Mouse (Mus musculus) forebrain, embryonic 11.5 days (tissue): ENCODE results near the gene Cd101. TPM values are rescaled to one million over a fixed set of nuclear protein-coding genes. Genes with fewer than 3 reads are reported as not detected.

ENCODE experiments used
- ATAC-seq: fragments of 200-750 bp; cut with Nextera tagmentation; replicated peaks from 2 replicates; pipeline ENCODE4 v1.8.0; 2017; ENCODE audit warnings: moderate TSS enrichment; ENCODE audit not compliant: low FRiP score
- DNase-seq: peaks from one replicate; pipeline ENCODE4 v3.0.0-alpha.2; 2017; ENCODE audit warnings: low spot score
- H3K27ac ChIP-seq: fragments of 300-500 bp; sonication (generic); 2 replicates; pipeline ENCODE4 v1.5.1; 2014; ENCODE audit warnings: low read depth, low read length
- H3K27me3 ChIP-seq: fragments of 300-500 bp; sonication (generic); 2 replicates; pipeline ENCODE4 v1.6.1; 2014; ENCODE audit warnings: mild to moderate bottlenecking, low read length, mixed read lengths; ENCODE audit not compliant: control insufficient read depth, insufficient read depth
- H3K36me3 ChIP-seq: fragments of 300-500 bp; sonication (generic); 2 replicates; pipeline ENCODE4 v1.6.1; 2014; ENCODE audit warnings: mild to moderate bottlenecking, low read length, moderate library complexity, mixed read lengths; ENCODE audit not compliant: control insufficient read depth, insufficient read depth
- H3K4me1 ChIP-seq: fragments of 300-500 bp; sonication (generic); replicated peaks from 2 replicates; pipeline ENCODE4 v1.6.1; 2014; ENCODE audit warnings: low read length, mixed read lengths; ENCODE audit not compliant: control insufficient read depth, insufficient read depth
- H3K4me2 ChIP-seq: fragments of 300-500 bp; sonication (generic); 2 replicates; pipeline ENCODE4 v1.6.1; 2014; ENCODE audit warnings: low read depth, mild to moderate bottlenecking, low read length, moderate library complexity, mixed read lengths; ENCODE audit not compliant: severe bottlenecking
- H3K4me3 ChIP-seq: fragments of 300-500 bp; sonication (generic); 2 replicates; pipeline ENCODE4 v1.5.1; 2014; ENCODE audit warnings: low read depth, low read length
- H3K9ac ChIP-seq: fragments of 300-500 bp; sonication (generic); 2 replicates; pipeline ENCODE4 v1.6.1; 2014; ENCODE audit warnings: low read length
- H3K9me3 ChIP-seq: fragments of 300-500 bp; sonication (generic); 2 replicates; pipeline ENCODE4 v1.6.1; 2016; ENCODE audit warnings: low read length, mixed read lengths; ENCODE audit not compliant: control insufficient read depth
- WGBS: fragments of 180-500 bp; shearing (Covaris S2); extraction: QIAGEN DNeasy Blood & Tissue Kit; methylation state at CpG from one replicate; pipeline ENCODE4 v1.1.7; 2014; 5-methylcytosine and 5-hydroxymethylcytosine counted together
- polyA plus RNA-seq: library from polyadenylated mRNA; unstranded; fragments of >200 nt; fragmentation: Nextera tagmentation; extraction: Ambion mirVana; gene quantifications from 2 replicates; pipeline ENCODE4 v1.2.1, GENCODE M21; 2014

Cd101 gene
- polyA plus RNA-seq, 1 experiment from 2014 or later = 0.07 TPM

DNA sequence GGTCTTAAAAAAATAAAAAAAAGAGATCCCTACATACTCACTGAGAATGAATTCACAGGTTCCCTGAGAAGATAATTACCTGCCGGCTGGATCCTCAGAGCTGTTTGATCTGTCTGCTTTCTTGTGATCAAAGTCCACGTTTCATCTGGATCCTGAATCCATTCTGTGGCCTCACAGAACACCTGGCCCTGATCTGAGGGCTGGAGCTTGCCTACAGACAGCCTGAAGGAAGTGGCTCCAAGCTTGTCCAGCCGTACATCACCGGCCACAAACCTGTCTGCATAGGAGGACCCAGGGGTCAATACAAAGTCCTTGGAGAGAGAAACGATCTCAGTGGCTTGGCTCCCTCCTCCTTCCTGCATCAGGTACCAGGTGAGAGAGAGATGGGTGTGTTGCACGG lies 10.9 kb downstream of the Cd101 start:
- WGBS = 87% methylated on average over 6 of the region's 6 CpGs
- ATAC-seq = no peak

DNA sequence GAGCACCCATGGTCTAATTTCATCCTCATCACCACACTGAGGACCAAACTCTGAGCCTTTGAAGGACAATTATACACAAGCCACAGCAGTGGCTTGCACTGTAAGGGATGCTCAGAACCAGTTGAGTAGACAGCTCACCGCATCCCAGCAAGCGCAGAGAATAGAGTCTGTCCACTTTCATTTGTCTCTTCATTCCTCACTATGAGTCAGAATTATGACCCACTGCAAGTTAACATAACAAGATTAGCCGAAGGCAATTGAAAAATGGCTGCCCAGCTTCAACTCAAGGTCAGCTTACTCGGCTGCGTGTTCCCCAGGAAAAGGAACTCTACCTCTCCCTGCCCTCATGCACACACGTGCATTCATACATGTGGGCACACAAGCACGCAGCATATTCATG lies 13.3 kb downstream of the Cd101 start:
- Histone ChIP-seq H3K4me1 (peaks cover 3% of the 10 kb centered on the region; the same call in 1 of the 2 replicates), H3K9me3 (no peaks in the 10 kb centered on the region), H3K36me3 (no peaks in the 10 kb centered on the region), H3K27me3 (no peaks in the 10 kb centered on the region), H3K4me3 (no peak overlapping the region), H3K4me2 (no peak overlapping the region), H3K9ac (no peak overlapping the region), H3K27ac (no peak overlapping the region)
- 90% methylated on average over 7 of the region's 7 CpGs for WGBS
- no peak for DNase-seq
- ATAC-seq = no peak

More for the DNA sequence above, 10.9 kb downstream of the Cd101 start:
- Histone ChIP-seq H3K4me2 (no peak overlapping the region), H3K4me3 (no peak overlapping the region), H3K9ac (no peak overlapping the region), H3K36me3 (no peaks in the 10 kb centered on the region), H3K27ac (no peak overlapping the region), H3K27me3 (no peaks in the 10 kb centered on the region), H3K9me3 (no peaks in the 10 kb centered on the region), H3K4me1 (peaks cover 3% of the 10 kb centered on the region; the same call in 1 of the 2 replicates)
- DNase-seq = no peak

DNA sequence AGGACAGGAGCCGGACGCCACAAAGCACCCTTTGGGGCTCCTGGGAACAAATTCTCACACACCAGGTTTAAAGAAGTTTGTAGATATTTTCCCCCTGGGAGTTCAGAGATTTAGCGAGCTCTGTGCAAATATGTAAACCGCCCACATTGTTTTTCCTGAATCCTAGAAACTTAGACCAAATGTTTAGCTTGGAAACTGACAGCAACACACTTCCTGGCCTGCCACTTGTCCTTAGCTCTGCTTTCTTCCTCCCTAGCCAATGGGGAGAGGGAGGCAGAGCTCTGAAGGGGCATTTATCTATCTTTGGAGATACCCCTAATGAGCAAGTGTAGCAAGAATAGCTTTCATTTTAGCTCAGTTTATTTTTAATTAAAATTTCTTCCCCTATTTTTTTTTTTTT lies 14.1 kb downstream of the Cd101 start:
- no peak overlapping the region for H3K4me2 ChIP-seq
- H3K27me3 ChIP-seq = no peaks in the 10 kb centered on the region
- DNase-seq (no peak), ATAC-seq (no peak)
- 46% methylated on average over 4 of the region's 4 CpGs for WGBS
- no peaks in the 10 kb centered on the region for H3K9me3 ChIP-seq
- no peak overlapping the region for H3K27ac ChIP-seq
- no peaks in the 10 kb centered on the region for H3K36me3 ChIP-seq
- H3K4me1 ChIP-seq = peaks cover 3% of the 10 kb centered on the region; the same call in 1 of the 2 replicates
- H3K4me3 ChIP-seq = no peak overlapping the region
- no peak overlapping the region for H3K9ac ChIP-seq

DNA sequence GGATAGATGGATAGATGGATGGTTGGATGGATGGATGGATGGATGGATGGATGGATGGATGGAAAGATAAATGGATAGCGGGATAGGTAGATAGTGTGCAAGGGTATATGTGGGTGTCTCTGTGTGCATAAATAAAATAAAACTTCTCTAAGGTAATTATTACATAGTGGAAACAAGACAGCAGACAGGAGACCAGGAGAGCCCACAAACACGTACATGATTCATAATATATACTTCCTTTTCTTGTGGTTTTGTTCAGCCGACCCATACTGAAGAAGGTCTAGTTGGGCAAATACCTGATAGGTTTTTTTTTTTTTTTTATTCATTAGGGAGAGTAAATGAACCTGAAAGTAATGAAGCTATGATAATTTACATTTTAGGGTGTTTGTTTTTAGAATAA lies 15.8 kb downstream of the Cd101 start:
- Histone ChIP-seq H3K27me3 (no peaks in the 10 kb centered on the region), H3K27ac (no peak overlapping the region), H3K4me3 (no peak overlapping the region), H3K36me3 (no peaks in the 10 kb centered on the region), H3K9ac (no peak overlapping the region), H3K4me1 (peaks cover 3% of the 10 kb centered on the region; the same call in 1 of the 2 replicates), H3K4me2 (no peak overlapping the region), H3K9me3 (no peaks in the 10 kb centered on the region)
- WGBS = 82% methylated on average over 3 of the region's 3 CpGs
- no peak for DNase-seq
- no peak for ATAC-seq

DNA sequence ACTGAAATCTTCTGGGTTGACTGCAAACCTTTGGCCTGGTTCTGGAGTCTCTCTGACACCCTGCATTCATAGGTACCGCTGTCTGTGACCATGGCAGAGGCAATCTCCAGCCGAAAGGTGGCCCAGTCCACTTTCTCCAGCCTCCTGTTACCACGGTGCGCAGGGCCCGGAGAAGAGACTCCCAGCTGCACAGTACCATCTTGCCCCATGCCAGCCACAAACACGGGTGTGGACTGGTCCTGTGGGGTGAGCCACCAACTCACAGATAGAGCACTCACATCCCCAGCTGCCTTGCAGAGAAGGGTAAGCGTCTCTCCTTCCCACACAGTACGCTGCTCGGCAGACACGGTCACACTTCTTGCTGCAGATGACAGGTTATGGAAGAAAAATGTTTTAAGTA lies 16.4 kb downstream of the Cd101 start:
- no peak overlapping the region for H3K9ac ChIP-seq
- no peak for ATAC-seq
- no peak overlapping the region for H3K4me3 ChIP-seq
- no peak for DNase-seq
- no peaks in the 10 kb centered on the region for H3K9me3 ChIP-seq
- H3K27me3 ChIP-seq = no peaks in the 10 kb centered on the region
- no peaks in the 10 kb centered on the region for H3K36me3 ChIP-seq
- peaks cover 3% of the 10 kb centered on the region; the same call in 1 of the 2 replicates for H3K4me1 ChIP-seq
- no peak overlapping the region for H3K4me2 ChIP-seq
- H3K27ac ChIP-seq = no peak overlapping the region
- 93% methylated on average over 10 of the region's 10 CpGs for WGBS

DNA sequence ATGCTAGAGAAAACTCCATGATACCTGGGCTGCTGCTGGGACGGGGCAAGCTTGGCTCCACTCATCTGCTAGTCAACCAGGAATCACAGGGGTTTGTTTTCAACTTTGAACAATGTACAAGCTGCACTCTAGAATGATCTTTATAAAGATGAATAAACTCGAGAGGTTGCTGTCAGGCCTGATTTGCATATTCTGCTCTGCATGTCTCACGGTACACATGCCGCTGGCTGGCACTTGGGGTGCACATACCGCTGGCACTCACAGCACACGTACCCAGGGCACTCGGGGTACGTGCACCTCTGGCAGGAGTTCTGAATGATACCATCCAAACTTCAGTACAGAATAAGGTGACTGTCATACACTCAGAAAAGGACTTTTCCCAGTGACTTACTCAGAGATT lies 16.8 kb downstream of the Cd101 start:
- H3K36me3 ChIP-seq = no peaks in the 10 kb centered on the region
- WGBS = 84% methylated on average over 8 of the region's 8 CpGs
- ATAC-seq = no peak
- no peak overlapping the region for H3K9ac ChIP-seq
- H3K4me1 ChIP-seq = peaks cover 3% of the 10 kb centered on the region; the same call in 1 of the 2 replicates
- no peak overlapping the region for H3K4me2 ChIP-seq
- no peak overlapping the region for H3K27ac ChIP-seq
- H3K4me3 ChIP-seq = no peak overlapping the region
- H3K27me3 ChIP-seq = no peaks in the 10 kb centered on the region
- H3K9me3 ChIP-seq = no peaks in the 10 kb centered on the region
- no peak for DNase-seq

DNA sequence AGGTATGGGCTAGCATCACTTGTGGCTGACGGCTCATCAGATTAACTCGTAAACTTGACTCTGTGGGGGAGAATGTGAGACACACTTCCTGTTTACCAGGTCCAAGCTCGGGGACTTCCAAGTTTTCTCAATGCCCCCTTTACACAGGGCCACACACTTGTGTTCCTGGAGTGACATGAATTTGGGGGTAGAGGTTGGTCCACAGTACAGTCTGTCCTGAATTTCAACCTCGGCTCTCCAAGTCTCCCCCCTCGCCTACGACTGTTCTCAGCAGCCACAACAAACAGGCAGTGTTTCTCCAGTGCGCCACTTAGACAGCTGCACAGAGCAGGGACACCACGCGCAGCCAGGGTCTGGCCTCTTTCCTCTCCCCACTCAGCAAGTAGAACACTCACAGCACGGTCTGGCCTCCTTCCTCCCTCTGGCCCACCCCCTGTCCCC lies 17.2 kb downstream of the Cd101 start:
- Histone ChIP-seq H3K36me3 (no peaks in the 10 kb centered on the region), H3K27ac (no peak overlapping the region), H3K9me3 (no peaks in the 10 kb centered on the region), H3K9ac (no peak overlapping the region), H3K27me3 (no peaks in the 10 kb centered on the region), H3K4me1 (peaks cover 3% of the 10 kb centered on the region; the same call in 1 of the 2 replicates), H3K4me2 (no peak overlapping the region), H3K4me3 (no peak overlapping the region)
- DNase-seq (no peak), ATAC-seq (0 out of 2 replicates have a peak, but pooled peaks have one; percentile 24)
- 75% methylated on average over 10 of the region's 10 CpGs for WGBS

DNA sequence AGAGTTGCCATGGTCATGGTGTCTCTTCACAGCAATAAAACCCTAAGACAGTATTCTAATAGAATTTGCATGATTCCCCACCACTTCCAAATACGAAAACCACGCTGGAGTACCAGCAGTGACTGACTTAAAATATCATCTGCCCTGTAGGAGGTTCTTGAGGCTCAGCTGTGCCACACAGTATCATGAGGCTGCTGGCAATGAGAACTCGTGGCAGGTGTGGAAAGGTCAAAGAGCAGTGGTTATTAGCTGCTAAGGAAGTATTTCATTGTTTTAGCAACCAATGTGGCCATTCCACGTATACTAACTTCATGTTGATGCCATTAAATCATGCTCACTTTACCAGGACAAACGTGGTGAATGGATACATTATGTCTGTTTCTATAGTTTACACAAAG lies 18.2 kb downstream of the Cd101 start:
- Histone ChIP-seq H3K4me1 (peaks cover 3% of the 10 kb centered on the region; the same call in 1 of the 2 replicates), H3K9ac (no peak overlapping the region), H3K36me3 (no peaks in the 10 kb centered on the region), H3K4me2 (no peak overlapping the region), H3K4me3 (no peak overlapping the region), H3K9me3 (no peaks in the 10 kb centered on the region), H3K27ac (no peak overlapping the region), H3K27me3 (no peaks in the 10 kb centered on the region)
- WGBS = 68% methylated on average over 5 of the region's 5 CpGs
- ATAC-seq = no peak
- no peak for DNase-seq

DNA sequence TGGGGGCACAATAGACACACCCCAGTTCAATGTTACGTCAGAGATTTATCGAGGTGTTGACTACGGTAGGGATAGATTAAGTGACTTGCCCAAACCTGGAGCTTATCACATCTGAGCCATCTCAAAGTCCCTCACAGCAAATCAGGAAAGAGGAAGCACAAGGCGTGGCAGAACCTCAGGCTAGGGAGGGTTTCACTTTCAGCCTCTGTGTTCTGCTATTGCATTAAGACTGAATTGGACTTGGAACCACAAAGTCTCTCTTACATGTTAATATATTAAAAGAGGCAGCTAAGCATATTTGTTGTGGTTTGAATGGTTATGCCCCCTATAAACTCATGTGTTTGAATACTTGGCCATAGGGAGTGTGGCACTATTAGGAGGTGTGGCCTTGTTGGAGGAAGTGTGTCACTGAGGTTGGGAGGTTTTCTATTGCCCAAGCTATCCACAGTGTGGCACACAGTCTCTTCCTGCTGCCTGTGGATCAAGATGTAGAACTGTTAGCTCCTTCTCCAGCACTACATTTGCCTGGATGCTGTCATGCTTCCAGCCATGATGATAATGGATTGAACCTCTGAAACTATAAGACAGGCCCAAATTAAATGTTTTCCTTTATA lies 18.7 kb downstream of the Cd101 start:
- H3K4me3 ChIP-seq = no peak overlapping the region
- no peak for DNase-seq

More for the DNA sequence above, 18.7 kb downstream of the Cd101 start:
- Histone ChIP-seq H3K9ac (no peak overlapping the region), H3K27ac (no peak overlapping the region), H3K4me2 (no peak overlapping the region), H3K27me3 (no peaks in the 10 kb centered on the region), H3K9me3 (no peaks in the 10 kb centered on the region), H3K36me3 (no peaks in the 10 kb centered on the region), H3K4me1 (peaks cover 3% of the 10 kb centered on the region; the same call in 1 of the 2 replicates)
- WGBS = 90% methylated on average over 4 of the region's 4 CpGs
- no peak for ATAC-seq
